Mouse (Mus musculus) adrenal gland, postnatal 4 days (tissue): ENCODE measurements around the gene Ptprn2. TPM values are rescaled to one million over a fixed set of nuclear protein-coding genes. Genes with fewer than 3 reads are reported as not detected.

Experiments
- DNase-seq, 2 experiments: peaks; one replicate each; pipeline ENCODE4 v3.0.0; 2021 to 2022; ENCODE audit warnings: low spot score in 2 of 2, mixed read lengths in 2 of 2
- total RNA-seq, 2 experiments: library from RNA; stranded (reverse); gene quantifications; 2 replicates each; pipeline ENCODE4 v1.2.3; 2021

The Ptprn2 gene
- total RNA-seq, 2 experiments from 2014 or later: 22.2 to 28.1 TPM

- DNase-seq: no peak
These were observed 287.8 kb downstream of the Ptprn2 start for GRCm38 (mm10) chr12:116773344-116773743.

- no peak for DNase-seq
These were observed 290.9 kb downstream of the Ptprn2 start for GRCm38 (mm10) chr12:116776447-116776846.

GRCm38 (mm10) chr12:116778095-116779090 lies 292.9 kb downstream of the Ptprn2 start:
- DNase-seq: no peak

GRCm38 (mm10) chr12:116780419-116780818 lies 294.9 kb downstream of the Ptprn2 start:
- no peak for DNase-seq

- no peak for DNase-seq
These were observed 300.2 kb downstream of the Ptprn2 start for GRCm38 (mm10) chr12:116785731-116786130.

GRCm38 (mm10) chr12:116788346-116788745 lies 302.8 kb downstream of the Ptprn2 start:
- no peak for DNase-seq

- DNase-seq: no peak
These were observed 317.8 kb downstream of the Ptprn2 start for GRCm38 (mm10) chr12:116803331-116803730.

- DNase-seq: no peak
These were observed 319.2 kb downstream of the Ptprn2 start for GRCm38 (mm10) chr12:116804712-116805111.

- no peak for DNase-seq
These were observed 319.7 kb downstream of the Ptprn2 start for GRCm38 (mm10) chr12:116805129-116805809.

- DNase-seq: no peak
These were observed 320.6 kb downstream of the Ptprn2 start for GRCm38 (mm10) chr12:116806089-116806488.

- DNase-seq: no peak
These were observed 327.5 kb downstream of the Ptprn2 start for GRCm38 (mm10) chr12:116813012-116813411.

- DNase-seq: no peak
These were observed 334.3 kb downstream of the Ptprn2 start for GRCm38 (mm10) chr12:116819836-116820235.

GRCm38 (mm10) chr12:116823341-116823740 lies 337.8 kb downstream of the Ptprn2 start:
- no peak for DNase-seq

GRCm38 (mm10) chr12:116827748-116828147 lies 342.2 kb downstream of the Ptprn2 start:
- DNase-seq: no peak

- no peak for DNase-seq
These were observed 353.2 kb downstream of the Ptprn2 start for GRCm38 (mm10) chr12:116838611-116839192.

GRCm38 (mm10) chr12:116842723-116843272 lies 357.3 kb downstream of the Ptprn2 start:
- no peak for DNase-seq

- no peak for DNase-seq
These were observed 360.7 kb downstream of the Ptprn2 start for GRCm38 (mm10) chr12:116846220-116846619.

- DNase-seq: no peak
These were observed 361.5 kb downstream of the Ptprn2 start for GRCm38 (mm10) chr12:116847021-116847420.

- no peak for DNase-seq
These were observed 370.8 kb downstream of the Ptprn2 start for GRCm38 (mm10) chr12:116856307-116856706.

- no peak for DNase-seq
These were observed 376.0 kb downstream of the Ptprn2 start for GRCm38 (mm10) chr12:116861360-116862017.
